Mouse (Mus musculus) spleen, adult 2 months (tissue): Measurements from ENCODE around the gene Alg5.
"Not testable (repeated sequence)": the region's sequence is repeated elsewhere in the genome, so short reads cannot be mapped to it uniquely, and the experiment has no call there.

Source experiments
- CTCF ChIP-seq: fragments of 200-500 bp; IDR thresholded peaks from 2 replicates; pipeline ENCODE4 v1.5.1; 2011; ENCODE audit warnings: mild to moderate bottlenecking, inconsistent platforms; ENCODE audit not compliant: insufficient read depth, insufficient read length, insufficient replicate concordance; ENCODE audit errors: extremely low read depth
- POLR2A ChIP-seq: fragments of 200-500 bp; IDR thresholded peaks from 2 replicates; pipeline ENCODE4 v1.6.1; 2011; ENCODE audit warnings: low read depth, low read length, inconsistent platforms

- not testable (repeated sequence) for TF ChIP-seq POLR2A, CTCF
These were observed 30.2 kb downstream of the Alg5 start for GRCm38 (mm10) chr3:54765521-54765920.
